Mouse (Mus musculus) forebrain, embryonic 10.5 days (tissue): ENCODE data around the gene Nudt9. TPM values are rescaled to one million over a fixed set of nuclear protein-coding genes. Genes with fewer than 3 reads are reported as not detected.
"Not testable (repeated sequence)": the region's sequence is repeated elsewhere in the genome, so short reads cannot be mapped to it uniquely, and the experiment has no call there.

Source experiments
- DNase-seq: peaks from one replicate; pipeline ENCODE4 v3.0.0-alpha.2; 2017; ENCODE audit warnings: low spot score; ENCODE audit errors: extremely low spot score
- H3K27ac ChIP-seq: fragments of 300-500 bp; sonication (generic); 2 replicates; pipeline ENCODE4 v1.5.1; 2016; ENCODE audit warnings: mild to moderate bottlenecking
- H3K27me3 ChIP-seq: fragments of 300-500 bp; sonication (generic); 2 replicates; pipeline ENCODE4 v1.6.1; 2016; ENCODE audit warnings: mild to moderate bottlenecking; ENCODE audit not compliant: poor library complexity, severe bottlenecking
- H3K36me3 ChIP-seq: fragments of 300-500 bp; sonication (generic); replicated peaks from 2 replicates; pipeline ENCODE4 v1.6.1; 2016; ENCODE audit warnings: mild to moderate bottlenecking, moderate library complexity
- H3K4me1 ChIP-seq: fragments of 300-500 bp; sonication (generic); 2 replicates; pipeline ENCODE4 v1.6.1; 2016
- H3K4me3 ChIP-seq: fragments of 300-500 bp; sonication (generic); 2 replicates; pipeline ENCODE4 v1.5.1; 2016; ENCODE audit warnings: mild to moderate bottlenecking, moderate library complexity
- H3K9me3 ChIP-seq: fragments of 300-500 bp; sonication (generic); 2 replicates; pipeline ENCODE4 v1.6.1; 2016; ENCODE audit warnings: mild to moderate bottlenecking, moderate library complexity
- WGBS: fragments of 180-500 bp; shearing (Covaris S2); methylation state at CpG from one replicate; pipeline ENCODE4 v1.1.7; 2016; 5-methylcytosine and 5-hydroxymethylcytosine counted together
- polyA plus RNA-seq: library from polyadenylated mRNA; unstranded; fragments of >200 nt; fragmentation: Nextera tagmentation; extraction: Ambion mirVana; gene quantifications from 2 replicates; pipeline ENCODE4 v1.2.1, GENCODE M21; 2016

Gene Nudt9
- polyA plus RNA-seq, 1 experiment from 2014 or later: 67.9 TPM

DNA sequence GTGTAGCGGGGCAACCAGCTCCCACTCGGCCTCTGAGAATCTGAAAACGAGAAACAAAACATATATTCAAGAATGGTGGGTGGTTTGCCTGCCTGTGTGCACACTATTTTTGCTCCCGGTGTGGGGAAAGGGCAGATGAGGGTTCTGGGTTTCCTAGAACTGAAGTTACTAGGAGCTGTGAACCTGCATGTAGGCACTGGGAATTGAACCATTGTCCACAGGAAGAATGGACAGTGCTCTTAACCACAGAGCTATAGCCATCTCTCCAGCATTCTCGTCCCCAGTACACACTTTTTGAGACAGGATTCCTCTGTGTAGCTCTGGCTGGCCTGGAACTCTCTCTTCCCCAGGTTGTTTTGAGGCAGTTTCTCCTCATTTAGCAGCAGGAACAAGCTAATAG lies 23.5 kb upstream of the Nudt9 start:
- Histone ChIP-seq H3K27ac (0 out of 2 replicates have a peak overlapping the region, but pooled peaks have one; percentile 81), H3K9me3 (no peaks in the 10 kb centered on the region), H3K4me1 (peaks cover 19% of the 10 kb centered on the region), H3K4me3 (peak overlapping the region; percentile 55), H3K27me3 (peaks cover 50% of the 10 kb centered on the region), H3K36me3 (no peaks in the 10 kb centered on the region)
- 39% methylated on average over 5 of the region's 5 CpGs for WGBS
- DNase-seq: no peak

DNA sequence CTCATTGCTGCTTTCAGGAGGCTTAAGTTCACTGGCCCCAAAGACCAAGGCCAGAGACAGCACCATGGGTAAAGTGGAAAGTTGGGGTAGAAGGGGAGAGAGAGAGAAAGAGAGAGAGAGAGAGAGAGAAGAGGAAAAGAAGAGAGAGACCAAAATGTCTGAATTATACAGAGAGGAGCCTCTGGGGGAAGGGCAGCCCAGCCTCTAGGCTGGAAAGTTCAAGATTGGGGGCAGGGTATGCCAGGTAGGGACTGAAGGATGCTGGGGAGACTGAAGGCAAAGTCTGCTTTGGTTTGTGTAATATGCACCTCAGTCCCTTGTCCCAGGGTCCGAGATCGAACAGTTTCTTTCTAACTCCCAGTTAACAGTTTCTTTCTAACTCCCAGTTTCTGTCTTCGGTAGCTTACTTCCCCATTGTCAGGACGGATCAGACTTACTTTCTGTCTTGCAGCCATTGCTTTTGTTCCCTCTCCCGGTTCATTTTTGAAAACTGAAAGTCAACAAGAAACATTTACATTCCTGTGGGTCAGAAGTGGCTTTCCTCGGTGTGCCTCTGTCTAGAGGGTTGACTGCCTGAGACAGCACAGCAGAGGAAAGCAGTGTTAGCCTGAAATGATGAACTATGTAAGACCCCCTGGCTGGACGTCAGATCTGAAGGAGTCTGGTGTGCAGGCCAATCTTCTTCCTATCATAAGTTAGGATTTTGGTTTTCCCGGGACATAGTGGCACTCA lies 22.7 kb upstream of the Nudt9 start:
- Histone ChIP-seq H3K36me3 (no peaks in the 10 kb centered on the region), H3K9me3 (no peaks in the 10 kb centered on the region), H3K27ac (no peak overlapping the region), H3K4me1 (peaks cover 19% of the 10 kb centered on the region), H3K4me3 (no peak overlapping the region), H3K27me3 (peaks cover 50% of the 10 kb centered on the region)
- DNase-seq: no peak
- WGBS: 75% methylated on average over 8 of the region's 8 CpGs

DNA sequence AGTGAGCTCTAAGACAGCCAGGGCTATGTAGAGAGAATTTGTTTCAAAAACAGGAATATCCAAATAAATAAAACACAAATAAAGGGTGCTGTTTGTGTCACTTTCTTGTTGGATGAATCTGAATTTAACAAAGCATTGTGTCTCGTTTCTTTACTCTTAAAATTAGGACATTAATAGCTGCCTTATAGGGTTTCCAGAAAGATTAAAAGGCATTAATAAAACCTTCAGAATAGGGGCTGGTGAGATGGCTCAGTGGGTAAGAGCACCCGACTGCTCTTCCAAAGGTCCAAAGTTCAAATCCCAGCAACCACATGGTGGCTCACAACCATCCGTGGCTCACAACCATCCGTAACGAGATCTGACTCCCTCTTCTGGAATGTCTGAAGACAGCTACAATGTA lies 21.9 kb upstream of the Nudt9 start:
- not testable (repeated sequence) for DNase-seq, H3K36me3 ChIP-seq, H3K9me3 ChIP-seq, H3K4me3 ChIP-seq, H3K27ac ChIP-seq
- H3K27me3 ChIP-seq: peaks cover 50% of the 10 kb centered on the region
- peaks cover 19% of the 10 kb centered on the region for H3K4me1 ChIP-seq
- 81% methylated on average over 5 of the region's 5 CpGs for WGBS

DNA sequence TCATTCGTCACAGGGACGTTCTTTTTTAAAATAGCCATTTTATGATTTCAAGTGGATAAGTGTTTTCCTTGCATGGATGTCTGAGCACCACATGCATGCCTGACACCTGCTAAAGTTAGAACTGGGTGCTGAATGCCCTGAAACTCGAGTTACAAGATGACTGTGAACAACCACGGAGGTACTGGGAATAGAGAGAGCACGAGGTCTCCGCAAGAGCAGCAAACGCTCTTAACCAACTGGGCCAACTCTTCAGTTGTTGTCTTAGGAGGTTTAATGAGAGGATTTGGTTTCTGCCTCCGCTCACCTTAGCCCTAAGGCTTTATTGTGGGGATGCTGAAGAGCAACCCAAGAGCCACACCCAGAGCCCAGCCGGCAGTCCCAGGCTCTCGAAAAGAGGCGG lies 21.3 kb upstream of the Nudt9 start:
- H3K4me3 ChIP-seq: no peak overlapping the region
- no peaks in the 10 kb centered on the region for H3K9me3 ChIP-seq
- H3K27ac ChIP-seq: no peak overlapping the region
- peaks cover 19% of the 10 kb centered on the region for H3K4me1 ChIP-seq
- no peak for DNase-seq
- peaks cover 50% of the 10 kb centered on the region for H3K27me3 ChIP-seq
- 60% methylated on average over 11 of the region's 11 CpGs for WGBS
- no peaks in the 10 kb centered on the region for H3K36me3 ChIP-seq

DNA sequence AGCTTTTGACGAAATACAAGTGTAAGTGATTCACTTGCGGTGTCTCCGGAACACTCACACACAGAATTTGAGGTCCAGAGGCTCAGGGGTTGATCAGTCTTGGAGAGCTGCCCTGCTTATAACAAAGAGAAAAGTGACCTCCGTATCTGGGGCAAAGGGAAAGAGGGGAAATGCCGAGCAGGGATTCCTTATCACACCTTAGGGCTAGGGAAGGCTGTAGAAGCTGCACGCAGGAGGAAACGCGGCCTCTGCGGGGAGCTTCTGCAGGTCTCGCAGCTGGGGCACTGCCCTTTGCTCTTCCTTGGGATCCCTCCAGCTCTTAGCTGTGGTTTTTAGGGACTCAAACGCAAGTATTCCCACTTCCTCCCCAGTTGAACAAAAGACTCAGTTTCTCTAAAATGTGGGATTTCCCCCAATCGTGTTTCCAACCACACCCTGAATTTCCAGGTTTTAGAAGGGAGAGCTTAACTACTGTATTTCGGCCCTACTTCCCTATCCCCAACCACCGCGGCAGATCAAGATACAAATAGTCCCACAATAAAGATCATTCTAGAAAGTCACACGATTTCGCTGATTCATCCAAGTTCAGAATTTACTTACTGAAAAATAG lies 20.8 kb upstream of the Nudt9 start:
- Histone ChIP-seq H3K27me3 (peaks cover 48% of the 10 kb centered on the region), H3K27ac (no peak overlapping the region), H3K9me3 (no peaks in the 10 kb centered on the region), H3K4me1 (peaks cover 19% of the 10 kb centered on the region), H3K36me3 (no peaks in the 10 kb centered on the region), H3K4me3 (no peak overlapping the region)
- no peak for DNase-seq
- WGBS: 42% methylated on average over 17 of the region's 17 CpGs

DNA sequence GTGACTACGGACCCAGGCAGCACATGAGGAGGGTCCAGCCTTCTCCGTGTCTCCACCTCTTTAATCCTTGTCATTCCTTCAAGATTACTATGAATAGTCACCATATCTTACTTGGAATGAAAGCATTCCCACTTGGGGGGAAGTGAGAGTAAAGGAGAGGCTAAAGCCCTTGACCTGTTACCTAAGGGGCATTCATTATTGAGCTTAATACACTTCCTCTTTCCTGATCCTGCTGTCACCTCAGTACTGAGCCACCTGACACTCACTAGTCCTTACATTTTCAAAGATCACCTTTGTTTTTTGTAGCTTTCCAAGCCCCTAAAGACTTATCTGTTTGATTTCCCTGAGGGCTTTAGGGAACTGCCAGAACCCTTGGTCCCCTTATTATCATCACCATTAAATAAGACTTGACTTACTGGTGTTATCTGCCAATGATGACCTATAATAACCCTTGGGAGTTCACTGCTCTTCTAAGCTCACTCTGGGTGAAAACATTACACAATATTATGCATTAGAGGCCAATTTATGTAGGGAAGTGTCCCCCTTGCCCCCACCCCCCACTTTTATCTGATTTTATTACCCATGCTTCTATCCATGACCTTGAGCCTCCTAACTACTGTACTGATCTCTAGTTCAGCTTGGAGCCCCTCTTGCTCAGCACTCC lies 13.5 kb upstream of the Nudt9 start:
- H3K27me3 ChIP-seq: 0 out of 2 replicates have a peak, but pooled peaks cover under 1% of the 10 kb centered on the region
- no peak overlapping the region for H3K4me3 ChIP-seq
- no peaks in the 10 kb centered on the region for H3K36me3 ChIP-seq
- no peak for DNase-seq
- no peaks in the 10 kb centered on the region for H3K4me1 ChIP-seq
- 87% methylated on average over 2 of the region's 2 CpGs for WGBS
- no peak overlapping the region for H3K27ac ChIP-seq
- no peaks in the 10 kb centered on the region for H3K9me3 ChIP-seq

DNA sequence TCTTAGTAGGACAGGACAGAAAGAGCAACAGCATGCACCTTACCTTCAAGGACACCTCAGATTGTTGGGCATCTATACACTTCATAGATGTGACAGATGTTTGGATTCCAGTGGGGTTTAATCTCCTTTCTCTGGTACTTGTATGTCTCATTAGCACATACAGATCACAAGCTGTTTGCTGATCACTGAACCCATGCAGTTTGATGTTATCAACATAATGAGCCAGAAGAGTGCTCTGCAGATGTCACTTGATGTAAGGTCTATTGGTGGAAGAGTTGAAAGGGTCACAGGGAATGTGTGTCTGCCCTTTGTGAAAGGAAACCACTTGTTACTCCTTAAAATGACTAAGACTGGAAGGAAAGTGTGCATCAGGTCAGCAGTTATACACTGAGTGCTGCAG lies 11.0 kb upstream of the Nudt9 start:
- no peaks in the 10 kb centered on the region for H3K36me3 ChIP-seq
- DNase-seq: no peak
- H3K4me1 ChIP-seq: no peaks in the 10 kb centered on the region
- no peaks in the 10 kb centered on the region for H3K27me3 ChIP-seq
- no peaks in the 10 kb centered on the region for H3K9me3 ChIP-seq
- H3K4me3 ChIP-seq: no peak overlapping the region
- H3K27ac ChIP-seq: no peak overlapping the region

DNA sequence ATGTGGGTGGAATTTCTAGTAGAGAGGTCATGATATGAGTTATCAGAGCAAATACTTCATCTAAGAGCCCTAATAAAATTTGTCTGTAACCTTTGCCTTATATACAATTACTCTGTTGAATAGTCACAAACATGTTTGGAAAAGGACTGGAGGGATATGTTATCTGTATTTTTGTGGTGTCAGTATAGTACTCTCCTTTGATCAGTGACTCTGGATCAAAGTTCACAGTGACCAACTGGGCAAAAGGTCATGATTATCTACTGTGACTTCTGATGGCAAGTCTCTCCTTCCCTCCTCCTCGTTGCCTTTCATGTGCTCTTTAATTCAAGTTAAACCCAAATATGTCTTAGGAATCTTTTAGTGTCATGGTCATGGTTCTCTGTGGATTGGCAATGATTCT lies 10.3 kb upstream of the Nudt9 start:
- no peaks in the 10 kb centered on the region for H3K9me3 ChIP-seq
- no peaks in the 10 kb centered on the region for H3K4me1 ChIP-seq
- no peaks in the 10 kb centered on the region for H3K27me3 ChIP-seq
- DNase-seq: no peak
- no peaks in the 10 kb centered on the region for H3K36me3 ChIP-seq
- H3K27ac ChIP-seq: no peak overlapping the region
- WGBS: 64% methylated on average over 1 of the region's 1 CpGs
- no peak overlapping the region for H3K4me3 ChIP-seq

DNA sequence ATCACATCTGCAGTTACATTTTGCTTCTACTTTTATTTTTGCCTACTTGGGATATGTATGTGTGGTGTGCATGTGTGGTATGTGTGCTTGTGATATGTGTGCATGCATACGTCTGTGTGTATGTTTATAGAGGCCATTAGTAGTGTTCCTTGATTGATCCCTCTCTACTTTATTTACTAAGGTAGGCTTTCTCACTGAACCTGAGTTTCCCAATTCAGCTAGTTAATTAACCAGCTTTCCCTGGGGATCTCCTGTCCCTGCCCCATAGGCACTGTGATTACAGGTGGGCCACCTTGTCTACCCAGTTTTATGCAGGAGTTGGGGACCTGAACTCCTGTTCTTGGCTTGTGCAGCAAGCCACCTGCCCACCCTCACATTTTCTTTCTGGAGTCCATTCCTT lies 9.4 kb upstream of the Nudt9 start:
- Histone ChIP-seq H3K4me3 (no peak overlapping the region), H3K9me3 (no peaks in the 10 kb centered on the region), H3K27me3 (no peaks in the 10 kb centered on the region), H3K4me1 (no peaks in the 10 kb centered on the region), H3K36me3 (no peaks in the 10 kb centered on the region), H3K27ac (no peak overlapping the region)
- WGBS: 97% methylated on average over 1 of the region's 1 CpGs
- no peak for DNase-seq

DNA sequence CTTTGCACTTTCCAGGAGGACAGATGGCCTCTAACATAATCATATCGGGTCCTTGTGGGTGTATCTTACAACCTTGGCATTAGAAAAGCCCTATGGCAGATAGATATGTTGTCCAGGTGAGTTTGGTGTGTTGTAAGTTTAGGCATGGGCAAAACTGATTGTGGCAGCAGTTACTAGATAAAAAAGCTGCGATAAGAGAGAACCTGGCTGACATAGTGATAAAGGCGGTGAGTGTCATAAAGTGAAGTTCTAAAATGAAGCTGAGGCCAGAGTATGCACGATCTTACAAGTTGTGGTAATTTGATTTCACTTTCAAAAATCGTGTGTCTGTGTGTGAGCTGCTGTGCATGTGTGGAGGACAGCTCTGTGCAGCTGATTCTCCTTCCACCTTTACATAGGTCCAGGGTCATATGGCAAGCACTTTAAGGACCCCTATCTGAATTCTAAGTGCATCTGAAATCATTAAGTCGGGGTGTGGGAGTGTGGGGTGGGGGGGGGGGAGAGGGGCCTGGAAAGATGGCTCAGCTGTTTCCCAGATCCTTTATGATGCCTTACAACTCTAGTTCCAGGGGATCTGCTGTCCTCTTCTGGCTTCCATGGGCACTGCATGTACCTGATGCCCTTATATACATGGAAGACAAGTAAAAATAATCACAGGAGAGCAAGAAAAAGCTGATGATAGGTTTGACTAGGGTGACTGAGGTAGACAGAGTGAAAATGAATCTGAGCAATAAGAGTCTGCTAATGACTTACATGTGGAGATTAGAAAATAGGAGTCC lies 6.8 kb upstream of the Nudt9 start:
- no peaks in the 10 kb centered on the region for H3K36me3 ChIP-seq
- H3K9me3 ChIP-seq: no peaks in the 10 kb centered on the region
- H3K27me3 ChIP-seq: no peaks in the 10 kb centered on the region
- no peak overlapping the region for H3K27ac ChIP-seq
- H3K4me3 ChIP-seq: no peak overlapping the region
- H3K4me1 ChIP-seq: no peaks in the 10 kb centered on the region
- no peak for DNase-seq
- 75% methylated on average over 6 of the region's 6 CpGs for WGBS

DNA sequence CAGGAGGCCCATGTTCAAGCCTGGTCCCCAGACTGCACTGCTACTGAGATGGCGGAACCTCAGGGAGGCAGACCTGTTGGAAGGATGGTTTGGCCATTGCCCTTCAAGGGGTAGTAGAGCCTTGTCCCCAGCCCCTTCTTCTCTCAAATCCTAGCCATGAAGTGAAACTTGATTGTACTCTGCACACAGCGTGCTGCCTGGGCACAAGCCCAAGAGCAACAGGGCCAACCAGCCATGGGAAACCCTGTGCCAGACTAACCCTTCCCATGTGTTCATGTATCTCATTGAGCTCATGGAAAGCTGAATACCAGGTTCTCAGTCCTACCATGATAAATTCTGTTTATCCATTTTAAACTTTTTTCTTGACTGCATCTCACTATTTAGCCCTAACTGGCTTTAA lies 3.2 kb upstream of the Nudt9 start:
- Histone ChIP-seq H3K36me3 (no peaks in the 10 kb centered on the region), H3K4me1 (peaks cover 16% of the 10 kb centered on the region), H3K27ac (no peak overlapping the region), H3K4me3 (no peak overlapping the region), H3K27me3 (no peaks in the 10 kb centered on the region), H3K9me3 (no peaks in the 10 kb centered on the region)
- DNase-seq: no peak
- WGBS: 93% methylated on average over 2 of the region's 2 CpGs

DNA sequence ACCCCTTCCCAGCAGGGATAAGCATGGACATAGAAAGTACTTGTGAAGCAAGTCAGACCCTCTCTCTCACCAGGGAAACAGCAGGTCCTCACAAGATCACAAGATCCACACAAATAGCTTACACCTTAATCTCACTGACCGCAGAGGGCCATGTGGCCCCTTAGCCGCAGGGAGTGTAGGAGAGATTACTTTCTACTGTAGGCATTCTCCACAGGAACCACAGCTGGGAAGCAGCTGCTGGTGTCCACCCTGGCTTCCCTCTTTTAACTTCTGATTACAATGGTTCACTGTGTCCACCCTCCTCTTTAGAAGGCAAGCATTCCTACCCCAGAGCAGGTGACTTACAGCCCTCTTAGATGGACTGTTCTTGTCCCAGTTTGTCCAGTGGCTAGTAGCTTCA lies 2.4 kb upstream of the Nudt9 start:
- peaks cover 22% of the 10 kb centered on the region for H3K4me1 ChIP-seq
- no peak for DNase-seq
- 58% methylated on average over 2 of the region's 2 CpGs for WGBS

More for the DNA sequence above, 2.4 kb upstream of the Nudt9 start:
- Histone ChIP-seq H3K4me3 (no peak overlapping the region), H3K9me3 (no peaks in the 10 kb centered on the region), H3K27ac (no peak overlapping the region), H3K36me3 (no peaks in the 10 kb centered on the region), H3K27me3 (no peaks in the 10 kb centered on the region)
